Mouse (Mus musculus): ENCODE results near the gene 2010111I01Rik. TPM values are rescaled to one million over a fixed set of nuclear protein-coding genes. Genes with fewer than 3 reads are reported as not detected.

The 2010111I01Rik gene
- polyA plus RNA-seq, 1 experiment from 2014 or later: 31.8 TPM

- H3K27ac ChIP-seq (ENCODE audit: low read depth, low read length): no peak overlapping the region
- no peak overlapping the region for H3K4me3 ChIP-seq (ENCODE audit: low read depth, low read length)
- no peaks in the 10 kb centered on the region for H3K4me1 ChIP-seq (ENCODE audit: control insufficient read depth, insufficient read depth, low read length)
- 89% methylated on average over 3 of the region's 3 CpGs for WGBS
- no peak overlapping the region for H3K4me2 ChIP-seq
- H3K9me3 ChIP-seq (ENCODE audit: control insufficient read depth, low read length): no peaks in the 10 kb centered on the region
- H3K9ac ChIP-seq (ENCODE audit: low read length): no peak overlapping the region
- H3K27me3 ChIP-seq (ENCODE audit: control insufficient read depth, insufficient read depth, low read length): no peaks in the 10 kb centered on the region
- no peaks in the 10 kb centered on the region for H3K36me3 ChIP-seq (ENCODE audit: control insufficient read depth, insufficient read depth, low read length)
- no peak for DNase-seq (ENCODE audit: low spot score, missing footprints)
- ATAC-seq (ENCODE audit: low FRiP score): no peak
Measured at GRCm38 (mm10) chr13:63361755-63362154, 397.1 kb downstream of the 2010111I01Rik start.

GRCm38 (mm10) chr13:63373460-63374166 lies 408.9 kb downstream of the 2010111I01Rik start:
- Histone ChIP-seq H3K4me2 (no peak overlapping the region), H3K36me3 (ENCODE audit: control insufficient read depth, insufficient read depth, low read length) (no peaks in the 10 kb centered on the region), H3K4me1 (ENCODE audit: control insufficient read depth, insufficient read depth, low read length) (no peaks in the 10 kb centered on the region), H3K4me3 (ENCODE audit: low read depth, low read length) (no peak overlapping the region), H3K9me3 (ENCODE audit: control insufficient read depth, low read length) (no peaks in the 10 kb centered on the region), H3K27me3 (ENCODE audit: control insufficient read depth, insufficient read depth, low read length) (no peaks in the 10 kb centered on the region), H3K27ac (ENCODE audit: low read depth, low read length) (no peak overlapping the region), H3K9ac (ENCODE audit: low read length) (no peak overlapping the region)
- DNase-seq (ENCODE audit: low spot score, missing footprints) (no peak), ATAC-seq (ENCODE audit: low FRiP score) (no peak)
- 87% methylated on average over 7 of the region's 7 CpGs for WGBS

MicroRNAs within 50 kb of the gene (microRNA counts, 519-probe panel; counts per million panel counts)
- microRNA mmu-miR-23b (4,174 counts per million, percentile 34 among the panel's probes with 10 or more counts), microRNA mmu-miR-24 (4,747 counts per million, percentile 45 among the panel's probes with 10 or more counts), microRNA mmu-miR-27b (not detected)

Small RNA genes lying within 50 kb of the gene (microRNA-seq; reads per million reads assigned to microRNA genes)
- gene Mir23b (9,614 reads per million, percentile 94 among the genes with 10 or more reads in this experiment), gene Mir24-1 (not detected), gene Mir27b (1,218 reads per million, percentile 80 among the genes with 10 or more reads in this experiment), gene Mir3074-1 (not detected)

Other genes starting within 250 kb of the 2010111I01Rik start
- 35.5 and 41.4 TPM in 2 replicates for gene Platr25, start 204.2 kb upstream of the 2010111I01Rik start, polyA plus RNA-seq (2014; fragmentation: Nextera tagmentation; extraction: Ambion mirVana)
- gene Gm5141, start 179.1 kb upstream of the 2010111I01Rik start, polyA plus RNA-seq (2014; fragmentation: Nextera tagmentation; extraction: Ambion mirVana): 12.4 and 13.9 TPM in 2 replicates
- gene Fbp2, start 106.5 kb upstream of the 2010111I01Rik start, polyA plus RNA-seq (2014; fragmentation: Nextera tagmentation; extraction: Ambion mirVana): 0.12 and 0.15 TPM in 2 replicates
- gene Fbp1, start 76.6 kb upstream of the 2010111I01Rik start, polyA plus RNA-seq (2014; fragmentation: Nextera tagmentation; extraction: Ambion mirVana): not detected in 2 replicates